Mouse (Mus musculus): Measurements from ENCODE around the gene Inpp5f. TPM values are rescaled to one million over a fixed set of nuclear protein-coding genes. Genes with fewer than 3 reads are reported as not detected.
"Not testable (repeated sequence)": the region's sequence is repeated elsewhere in the genome, so short reads cannot be mapped to it uniquely, and the experiment has no call there.

The Inpp5f gene
- polyA plus RNA-seq, 1 experiment from 2014 or later = 25.3 TPM

GRCm38 (mm10) chr7:128671952-128672351 is 60.8 kb downstream of the Inpp5f start:
- Histone ChIP-seq H3K4me3 (no peak overlapping the region), H3K4me1 (peaks cover 11% of the 10 kb centered on the region), H3K27ac (0 out of 2 replicates have a peak overlapping the region, but pooled peaks have one; percentile 39), H3K9me3 (no peaks in the 10 kb centered on the region), H3K4me2 (peak overlapping the region; percentile 31), H3K27me3 (no peaks in the 10 kb centered on the region), H3K36me3 (peaks cover 39% of the 10 kb centered on the region), H3K9ac (no peak overlapping the region)
- WGBS = 17% methylated on average over 8 of the region's 8 CpGs
- ATAC-seq (ENCODE audit: insufficient number of reproducible peaks, insufficient read depth, low FRiP score, low TSS enrichment, low read depth) = no peak

DNA sequence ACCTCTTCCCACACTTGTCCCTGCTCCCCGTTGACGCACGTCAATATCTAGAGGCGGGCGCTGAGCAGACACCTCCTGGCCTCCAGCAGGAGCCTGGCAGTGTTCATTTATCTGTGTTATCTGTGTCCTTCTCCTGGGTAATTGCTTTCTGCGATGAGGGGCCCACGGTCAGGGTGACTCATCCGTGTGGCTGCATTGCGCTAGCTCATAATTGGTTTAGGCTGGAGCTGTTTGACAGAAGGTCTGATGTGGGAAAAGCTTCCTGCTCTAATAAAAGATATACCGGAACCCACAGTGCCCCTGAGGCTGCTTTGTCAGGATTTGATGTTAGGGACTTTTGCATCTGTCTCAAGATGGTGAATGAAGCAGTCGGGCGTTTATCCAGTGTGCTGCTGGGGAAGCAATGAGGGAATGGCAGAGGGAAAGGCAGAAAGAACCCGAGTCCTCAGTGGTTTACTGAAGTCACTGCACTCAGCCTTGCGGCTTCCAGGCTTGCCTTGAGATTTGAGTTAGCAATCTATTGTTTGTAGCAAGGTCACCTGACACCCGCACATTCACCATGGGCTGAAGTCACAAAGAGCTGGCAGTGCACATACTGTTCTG is 61.4 kb downstream of the Inpp5f start:
- H3K4me3 ChIP-seq = no peak overlapping the region
- peak overlapping the region; percentile 31 for H3K4me2 ChIP-seq
- 0 out of 2 replicates have a peak overlapping the region, but pooled peaks have one; percentile 1 for H3K9ac ChIP-seq

GRCm38 (mm10) chr7:128678546-128678945 is 67.4 kb downstream of the Inpp5f start:
- 69% methylated on average over 3 of the region's 3 CpGs for WGBS
- no peak overlapping the region for H3K27ac ChIP-seq
- no peak overlapping the region for H3K4me2 ChIP-seq
- H3K9ac ChIP-seq = no peak overlapping the region
- no peaks in the 10 kb centered on the region for H3K4me1 ChIP-seq
- H3K36me3 ChIP-seq = peaks cover 27% of the 10 kb centered on the region
- no peak for ATAC-seq (ENCODE audit: insufficient number of reproducible peaks, insufficient read depth, low FRiP score, low TSS enrichment, low read depth)
- no peak overlapping the region for H3K4me3 ChIP-seq
- no peaks in the 10 kb centered on the region for H3K27me3 ChIP-seq
- H3K9me3 ChIP-seq = no peaks in the 10 kb centered on the region

More for the DNA sequence above, 61.4 kb downstream of the Inpp5f start:
- H3K27me3 ChIP-seq = no peaks in the 10 kb centered on the region
- H3K4me1 ChIP-seq = peaks cover 11% of the 10 kb centered on the region
- H3K9me3 ChIP-seq = no peaks in the 10 kb centered on the region
- no peak for ATAC-seq (ENCODE audit: insufficient number of reproducible peaks, insufficient read depth, low FRiP score, low TSS enrichment, low read depth)
- peaks cover 43% of the 10 kb centered on the region for H3K36me3 ChIP-seq
- H3K27ac ChIP-seq = 0 out of 2 replicates have a peak overlapping the region, but pooled peaks have one; percentile 39
- WGBS = 9% methylated on average over 15 of the region's 15 CpGs

GRCm38 (mm10) chr7:128687821-128688564 is 76.9 kb downstream of the Inpp5f start:
- H3K9me3 ChIP-seq = peaks cover 26% of the 10 kb centered on the region
- H3K4me1 ChIP-seq = no peaks in the 10 kb centered on the region
- H3K4me2 ChIP-seq = peak overlapping the region; percentile 65
- 50% methylated on average over 56 of the region's 56 CpGs for WGBS
- no peak overlapping the region for H3K27ac ChIP-seq
- H3K27me3 ChIP-seq = no peaks in the 10 kb centered on the region
- H3K36me3 ChIP-seq = peaks cover 69% of the 10 kb centered on the region
- peak overlapping the region; percentile 44 for H3K4me3 ChIP-seq
- ATAC-seq (ENCODE audit: insufficient number of reproducible peaks, insufficient read depth, low FRiP score, low TSS enrichment, low read depth) = no peak
- H3K9ac ChIP-seq = no peak overlapping the region

GRCm38 (mm10) chr7:128689347-128689746 is 78.2 kb downstream of the Inpp5f start:
- Histone ChIP-seq H3K9ac (no peak overlapping the region), H3K4me1 (no peaks in the 10 kb centered on the region), H3K36me3 (peaks cover 67% of the 10 kb centered on the region), H3K4me2 (no peak overlapping the region), H3K4me3 (no peak overlapping the region), H3K27me3 (no peaks in the 10 kb centered on the region), H3K9me3 (peaks cover 26% of the 10 kb centered on the region), H3K27ac (no peak overlapping the region)
- 69% methylated on average over 8 of the region's 8 CpGs for WGBS
- ATAC-seq (ENCODE audit: insufficient number of reproducible peaks, insufficient read depth, low FRiP score, low TSS enrichment, low read depth) = no peak

- Histone ChIP-seq H3K36me3 (peaks cover 67% of the 10 kb centered on the region), H3K4me3 (no peak overlapping the region), H3K27ac (no peak overlapping the region), H3K27me3 (no peaks in the 10 kb centered on the region), H3K9me3 (peaks cover 26% of the 10 kb centered on the region), H3K9ac (no peak overlapping the region), H3K4me2 (no peak overlapping the region), H3K4me1 (no peaks in the 10 kb centered on the region)
- no peak for ATAC-seq (ENCODE audit: insufficient number of reproducible peaks, insufficient read depth, low FRiP score, low TSS enrichment, low read depth)
- 15% methylated on average over 7 of the region's 7 CpGs for WGBS
These were observed 78.9 kb downstream of the Inpp5f start for GRCm38 (mm10) chr7:128690070-128690469.

- H3K9me3 ChIP-seq = peaks cover 26% of the 10 kb centered on the region
- H3K27ac ChIP-seq = no peak overlapping the region
- no peak for ATAC-seq (ENCODE audit: insufficient number of reproducible peaks, insufficient read depth, low FRiP score, low TSS enrichment, low read depth)
- H3K4me3 ChIP-seq = no peak overlapping the region
- H3K36me3 ChIP-seq = peaks cover 60% of the 10 kb centered on the region
- H3K4me1 ChIP-seq = no peaks in the 10 kb centered on the region
- no peaks in the 10 kb centered on the region for H3K27me3 ChIP-seq
- no peak overlapping the region for H3K4me2 ChIP-seq
- 73% methylated on average over 7 of the region's 7 CpGs for WGBS
- H3K9ac ChIP-seq = no peak overlapping the region
These were observed 79.7 kb downstream of the Inpp5f start for GRCm38 (mm10) chr7:128690796-128691195.

DNA sequence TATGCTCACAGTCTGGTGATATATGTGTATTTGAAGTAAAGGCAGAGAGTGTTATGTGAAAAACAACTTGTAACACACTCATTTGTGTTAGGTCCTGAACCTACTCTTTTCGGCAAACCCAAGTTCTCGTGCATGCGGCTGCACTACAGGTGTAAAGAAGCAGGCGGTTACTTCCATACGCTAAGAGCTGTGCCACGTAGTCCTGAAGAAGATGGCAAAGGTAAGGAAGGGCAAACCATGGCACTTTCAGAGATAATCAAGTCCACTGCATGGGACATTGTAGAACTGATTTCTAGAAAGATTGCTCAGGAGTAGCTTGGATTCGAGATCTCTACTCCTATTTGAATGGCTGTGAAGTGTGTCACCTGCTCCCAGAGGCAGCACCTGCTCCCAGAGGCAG is 81.0 kb downstream of the Inpp5f start:
- Histone ChIP-seq H3K9me3 (peaks cover 14% of the 10 kb centered on the region), H3K9ac (no peak overlapping the region), H3K27me3 (no peaks in the 10 kb centered on the region), H3K4me3 (no peak overlapping the region), H3K27ac (no peak overlapping the region), H3K4me2 (no peak overlapping the region), H3K4me1 (no peaks in the 10 kb centered on the region), H3K36me3 (peaks cover 49% of the 10 kb centered on the region)
- WGBS = 92% methylated on average over 7 of the region's 7 CpGs
- no peak for ATAC-seq (ENCODE audit: insufficient number of reproducible peaks, insufficient read depth, low FRiP score, low TSS enrichment, low read depth)

DNA sequence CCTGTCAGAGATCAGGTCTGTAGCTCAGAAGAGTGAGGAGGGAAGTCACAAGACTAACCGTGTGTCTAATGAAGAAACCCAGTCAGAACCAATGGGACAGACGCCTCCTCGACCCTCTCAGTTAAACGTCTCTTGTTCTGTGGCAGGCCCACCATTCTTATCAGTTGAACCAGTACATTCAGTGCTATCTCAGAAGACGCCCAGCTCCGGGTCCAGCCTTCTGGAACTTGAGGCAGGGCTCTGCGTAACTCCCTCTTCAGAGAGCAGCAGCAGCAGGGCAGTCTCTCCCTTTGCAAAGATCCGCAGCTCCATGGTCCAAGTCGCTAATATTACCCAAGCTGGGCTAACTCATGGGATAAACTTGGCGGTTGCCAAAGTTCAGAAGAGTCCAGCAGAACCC is 83.7 kb downstream of the Inpp5f start:
- Histone ChIP-seq H3K9ac (no peak overlapping the region), H3K4me1 (no peaks in the 10 kb centered on the region), H3K9me3 (no peaks in the 10 kb centered on the region), H3K27me3 (no peaks in the 10 kb centered on the region), H3K27ac (no peak overlapping the region), H3K4me3 (no peak overlapping the region), H3K36me3 (peaks cover 54% of the 10 kb centered on the region), H3K4me2 (no peak overlapping the region)
- 90% methylated on average over 10 of the region's 10 CpGs for WGBS
- no peak for ATAC-seq (ENCODE audit: insufficient number of reproducible peaks, insufficient read depth, low FRiP score, low TSS enrichment, low read depth)

DNA sequence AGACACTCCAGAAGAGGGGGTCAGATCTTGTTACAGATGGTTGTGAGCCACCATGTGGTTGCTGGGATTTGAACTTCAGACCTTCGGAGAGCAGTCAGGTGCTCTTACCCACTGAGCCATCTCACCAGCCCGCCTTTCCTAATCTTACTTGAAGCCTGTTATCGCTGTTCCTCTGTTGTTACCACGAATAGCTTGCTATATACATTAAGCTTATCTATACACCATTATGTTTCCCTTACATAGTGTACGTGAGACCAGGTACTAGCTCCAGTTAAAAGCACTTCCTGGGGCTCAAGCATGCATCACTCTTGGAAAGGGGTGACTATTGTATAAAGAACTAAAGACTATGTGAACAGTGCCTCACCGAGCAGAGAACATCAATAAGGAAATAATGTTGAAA is 88.8 kb downstream of the Inpp5f start:
- not testable (repeated sequence) for H3K27me3 ChIP-seq; ATAC-seq (ENCODE audit: insufficient number of reproducible peaks, insufficient read depth, low FRiP score, low TSS enrichment, low read depth); H3K27ac ChIP-seq; H3K9me3 ChIP-seq; H3K4me2 ChIP-seq; H3K9ac ChIP-seq; H3K4me3 ChIP-seq; H3K4me1 ChIP-seq
- peaks cover 77% of the 10 kb centered on the region for H3K36me3 ChIP-seq
- 91% methylated on average over 6 of the region's 6 CpGs for WGBS

GRCm38 (mm10) chr7:128705735-128706134 is 94.6 kb downstream of the Inpp5f start:
- no peak for ATAC-seq (ENCODE audit: insufficient number of reproducible peaks, insufficient read depth, low FRiP score, low TSS enrichment, low read depth)
- Histone ChIP-seq H3K4me3 (no peak overlapping the region), H3K9me3 (no peaks in the 10 kb centered on the region), H3K27ac (no peak overlapping the region), H3K4me2 (no peak overlapping the region), H3K4me1 (no peaks in the 10 kb centered on the region), H3K36me3 (peaks cover 92% of the 10 kb centered on the region), H3K27me3 (no peaks in the 10 kb centered on the region), H3K9ac (0 out of 2 replicates have a peak overlapping the region, but pooled peaks have one; percentile 11)
- WGBS = 24% methylated on average over 4 of the region's 4 CpGs

- ATAC-seq (ENCODE audit: insufficient number of reproducible peaks, insufficient read depth, low FRiP score, low TSS enrichment, low read depth) = no peak
- no peak overlapping the region for H3K27ac ChIP-seq
- H3K9ac ChIP-seq = no peak overlapping the region
- no peaks in the 10 kb centered on the region for H3K4me1 ChIP-seq
- no peak overlapping the region for H3K4me2 ChIP-seq
- H3K9me3 ChIP-seq = no peaks in the 10 kb centered on the region
- H3K4me3 ChIP-seq = no peak overlapping the region
- no peaks in the 10 kb centered on the region for H3K27me3 ChIP-seq
- H3K36me3 ChIP-seq = peaks cover 86% of the 10 kb centered on the region
- 70% methylated on average over 4 of the region's 4 CpGs for WGBS
These were observed 106.9 kb downstream of the Inpp5f start for GRCm38 (mm10) chr7:128717991-128718390.
